Mouse (Mus musculus) right cerebral cortex, adult 2 months (tissue): ENCODE measurements at regions not wholly inside any gene's neighbourhood (a gene's known extent, or its start where the extent isn't known, plus 50 kb on each side); places are given as distances from the start of the nearest gene placed in this dataset.

ENCODE experiments used
- DNase-seq, 2 experiments: peaks; one replicate each; pipeline ENCODE4 v3.0.0; 2021 to 2022; ENCODE audit warnings: low spot score in 2 of 2

DNA sequence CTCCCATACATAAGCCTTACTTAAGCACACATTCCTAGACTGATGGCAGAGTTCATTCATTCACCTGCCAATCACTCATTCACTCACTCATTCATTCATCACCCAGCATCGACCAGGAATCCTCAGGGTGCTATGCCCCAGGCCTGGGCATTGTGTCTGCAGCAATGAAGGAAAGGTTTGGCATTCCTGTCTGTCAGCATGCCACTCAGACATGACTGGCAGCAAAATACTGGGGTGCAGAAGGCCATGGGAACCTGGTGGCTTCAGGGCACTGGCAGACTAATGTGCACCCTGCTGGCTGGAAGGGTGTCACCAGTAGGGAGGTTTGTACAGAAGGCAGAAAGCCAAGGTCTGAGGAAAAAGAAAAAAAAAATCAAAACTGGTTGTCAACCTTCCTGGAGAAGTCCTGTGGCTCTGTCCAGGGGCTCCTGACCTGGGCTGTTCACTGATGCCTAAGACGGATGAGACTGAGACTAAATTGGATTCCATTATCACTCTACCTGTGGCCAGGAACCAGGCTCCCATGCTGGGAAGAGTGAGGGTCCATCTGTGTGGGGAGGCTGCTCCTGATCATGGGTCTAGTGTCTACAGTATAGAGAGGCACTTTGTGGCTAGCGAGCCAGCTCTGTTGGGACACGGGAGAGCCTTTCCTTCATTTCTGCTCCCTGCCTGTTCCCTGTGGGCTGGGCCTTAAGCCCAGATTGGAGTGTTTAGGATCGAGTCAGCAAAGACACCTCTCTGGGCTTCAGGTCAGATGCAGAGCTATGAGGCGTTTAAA, 104.1 kb downstream of the Cstad start:
- DNase-seq: no peak

DNA sequence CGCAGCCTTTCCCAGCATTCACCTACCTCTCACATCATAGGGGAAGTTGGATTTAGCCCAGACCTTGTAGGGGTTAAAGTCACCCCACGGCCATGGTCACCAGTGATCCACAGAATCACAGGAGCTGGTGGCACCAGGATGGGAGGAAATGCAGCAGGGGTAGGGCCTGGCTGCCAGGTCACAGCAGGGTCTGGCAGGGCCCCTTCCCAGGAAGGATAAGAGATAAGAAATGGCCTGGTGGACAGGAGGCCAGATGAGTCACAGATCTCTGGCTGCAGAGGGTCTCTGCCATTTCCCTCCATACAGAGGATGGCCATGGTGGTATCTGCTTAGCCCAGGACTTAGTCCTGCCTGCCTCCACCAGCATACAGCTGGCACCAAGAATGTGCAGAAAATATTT, 103.0 kb downstream of the Cstad start:
- no peak for DNase-seq

DNA sequence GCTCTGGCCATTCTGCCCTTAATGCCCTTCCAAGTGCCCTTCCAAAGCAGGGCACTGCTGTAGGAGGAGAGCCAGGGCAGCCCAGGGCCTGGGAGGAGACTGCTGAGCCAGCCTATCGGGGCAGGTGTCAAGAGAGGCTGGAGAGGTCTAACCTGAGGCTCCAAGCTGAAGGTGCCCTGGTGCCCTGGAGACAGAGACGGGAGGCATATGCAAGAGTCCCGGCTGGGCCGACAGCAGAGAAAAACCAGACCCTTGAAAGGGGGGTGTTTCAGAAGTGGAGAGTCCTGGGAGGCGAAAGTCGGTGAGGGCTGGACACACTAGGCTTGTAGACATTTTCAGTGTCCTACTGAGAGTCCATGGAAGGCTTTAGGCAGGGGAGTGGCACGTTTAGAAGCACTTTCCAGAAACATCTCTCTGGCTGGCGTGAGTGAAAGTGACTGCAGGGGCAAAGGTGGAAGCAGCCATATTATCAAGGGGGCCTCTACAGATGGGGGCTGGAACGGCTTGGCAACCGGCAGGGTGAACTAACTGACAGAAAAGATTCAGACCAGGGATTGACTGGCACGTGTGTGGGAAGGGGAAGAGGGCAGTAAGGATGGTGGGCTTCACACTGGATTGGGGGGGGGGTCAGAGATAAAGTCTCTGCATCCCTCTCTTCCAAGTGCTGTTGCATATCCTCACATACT, 101.1 kb downstream of the Cstad start:
- DNase-seq: no peak

DNA sequence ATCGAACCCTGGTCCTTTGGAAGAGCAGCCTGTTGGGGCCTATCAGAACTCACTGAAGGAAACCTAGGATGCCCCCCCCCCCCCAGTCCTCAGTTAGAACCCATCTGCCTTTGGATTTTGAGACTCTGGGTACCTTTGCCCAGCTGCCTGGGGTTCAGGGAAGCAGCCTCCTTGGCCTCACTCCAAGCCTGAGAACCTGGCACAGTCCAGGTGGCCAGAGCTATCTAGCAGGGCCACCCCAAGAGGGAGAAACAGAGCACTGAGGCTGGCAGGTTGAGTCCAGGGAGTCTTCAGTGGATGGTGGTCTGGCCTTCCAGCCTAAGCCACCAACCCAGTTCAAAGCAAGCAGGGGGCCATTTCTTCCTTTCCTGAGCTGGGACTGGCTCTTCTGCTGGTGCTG, 100.2 kb downstream of the Cstad start:
- DNase-seq: no peak

DNA sequence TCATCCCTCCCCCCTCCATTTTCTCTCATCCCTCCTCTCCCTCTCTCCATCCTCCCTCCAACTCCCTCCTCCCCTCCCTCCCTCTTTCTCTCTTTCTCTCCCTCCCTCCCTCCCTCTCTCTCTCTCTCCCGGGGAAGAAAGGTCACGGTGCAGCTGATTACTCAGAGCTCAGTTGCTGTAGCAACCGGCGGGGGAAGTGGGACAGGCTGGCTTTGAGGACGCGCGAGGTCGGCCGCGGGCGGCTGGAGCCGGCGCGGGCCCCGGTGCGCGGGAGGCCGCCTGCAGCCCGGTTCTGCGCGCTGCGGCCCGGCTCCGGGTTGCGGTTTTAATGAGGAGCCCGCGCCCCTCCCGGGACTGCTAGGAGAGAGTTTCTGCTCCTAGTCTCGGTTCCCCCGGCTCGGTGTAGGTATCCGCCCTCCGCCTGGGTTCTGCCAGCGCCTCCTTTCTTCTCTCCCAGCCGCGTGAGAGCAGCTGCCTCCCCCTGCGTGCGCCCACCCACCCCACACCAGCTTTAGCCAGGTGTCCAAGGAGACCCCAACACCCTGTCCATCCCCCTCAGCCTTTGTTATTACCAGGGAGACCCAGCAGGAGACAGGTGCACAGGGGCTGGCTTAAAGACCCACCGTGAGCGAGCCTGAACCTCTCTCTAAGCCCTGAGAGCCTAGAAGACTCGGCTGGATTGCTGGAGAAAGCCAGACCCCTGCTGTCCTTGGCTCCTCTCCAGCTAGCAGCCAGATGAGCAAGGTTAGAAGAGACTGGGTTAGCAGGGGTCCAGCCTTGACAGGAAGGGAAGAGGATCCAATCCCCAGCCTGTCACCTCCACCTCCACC, 98.6 kb downstream of the Cstad start:
- peak; percentile 86 to 88 for DNase-seq

DNA sequence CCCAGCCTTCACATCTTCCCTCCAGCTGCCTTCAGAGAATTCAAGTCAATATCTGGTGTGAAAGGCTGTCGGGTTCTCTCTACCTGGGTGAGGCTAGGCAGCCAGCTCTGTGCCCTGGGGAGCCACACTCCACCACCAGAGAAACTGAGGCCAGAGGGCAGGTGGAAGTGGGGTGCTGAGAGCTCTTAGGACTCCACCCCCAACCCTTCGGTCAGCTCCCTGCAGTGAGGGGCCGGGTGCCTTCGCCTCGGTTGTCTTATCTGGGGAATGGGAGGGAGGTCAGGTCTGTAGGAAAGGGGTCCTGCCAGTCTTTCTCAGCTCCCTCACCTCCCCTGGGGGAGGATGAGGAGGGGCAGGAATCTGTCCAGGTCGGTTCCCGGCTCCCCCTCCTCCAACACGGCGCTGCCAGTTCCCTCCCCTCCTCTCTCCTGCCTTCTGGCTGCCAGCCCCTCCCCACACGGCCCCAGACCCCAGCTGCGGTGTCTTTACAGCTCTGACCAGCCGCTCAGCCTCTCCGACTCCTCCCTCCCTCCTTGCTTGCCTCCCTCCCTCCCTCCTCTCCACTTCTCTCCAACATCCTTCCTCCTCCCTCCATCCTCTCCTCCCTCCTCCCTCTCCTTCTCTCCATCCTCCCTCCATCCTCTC, 97.8 kb downstream of the Cstad start:
- DNase-seq: no peak

DNA sequence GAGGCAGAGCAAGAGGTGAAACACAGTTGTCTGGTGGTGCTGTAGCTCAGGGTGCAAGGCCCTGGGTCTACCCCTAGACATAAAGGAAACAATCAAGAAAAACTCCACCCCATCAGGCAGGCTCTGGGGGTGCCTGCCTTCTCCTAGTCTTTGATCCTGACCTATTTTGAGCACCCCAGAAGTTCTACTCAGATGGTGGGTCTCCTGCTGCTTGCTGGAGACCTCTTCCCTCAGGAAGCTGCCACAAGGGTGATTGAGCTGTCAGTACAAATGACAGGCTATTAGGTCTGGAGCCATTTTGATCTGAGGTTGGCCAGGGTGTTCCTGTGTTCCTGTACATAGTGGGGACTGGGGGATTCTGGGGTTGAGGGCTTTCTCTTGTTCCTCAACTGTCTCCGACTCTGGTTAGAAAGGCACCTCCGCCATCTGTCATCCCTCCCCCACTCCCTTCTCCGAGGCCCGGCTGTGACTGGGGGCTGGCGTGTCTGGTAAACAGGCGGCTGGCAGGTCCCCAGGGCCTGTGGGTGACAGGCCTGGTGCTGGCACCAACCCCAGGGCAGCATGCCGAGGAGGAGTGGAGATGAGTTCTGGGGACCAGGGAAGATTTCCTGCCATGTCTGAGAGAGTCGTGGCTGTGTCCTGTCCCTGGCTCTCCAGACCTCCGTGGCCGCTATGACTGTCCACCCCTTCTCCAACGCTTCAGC, 97.2 kb downstream of the Cstad start:
- peak; percentile 89 to 90 for DNase-seq

DNA sequence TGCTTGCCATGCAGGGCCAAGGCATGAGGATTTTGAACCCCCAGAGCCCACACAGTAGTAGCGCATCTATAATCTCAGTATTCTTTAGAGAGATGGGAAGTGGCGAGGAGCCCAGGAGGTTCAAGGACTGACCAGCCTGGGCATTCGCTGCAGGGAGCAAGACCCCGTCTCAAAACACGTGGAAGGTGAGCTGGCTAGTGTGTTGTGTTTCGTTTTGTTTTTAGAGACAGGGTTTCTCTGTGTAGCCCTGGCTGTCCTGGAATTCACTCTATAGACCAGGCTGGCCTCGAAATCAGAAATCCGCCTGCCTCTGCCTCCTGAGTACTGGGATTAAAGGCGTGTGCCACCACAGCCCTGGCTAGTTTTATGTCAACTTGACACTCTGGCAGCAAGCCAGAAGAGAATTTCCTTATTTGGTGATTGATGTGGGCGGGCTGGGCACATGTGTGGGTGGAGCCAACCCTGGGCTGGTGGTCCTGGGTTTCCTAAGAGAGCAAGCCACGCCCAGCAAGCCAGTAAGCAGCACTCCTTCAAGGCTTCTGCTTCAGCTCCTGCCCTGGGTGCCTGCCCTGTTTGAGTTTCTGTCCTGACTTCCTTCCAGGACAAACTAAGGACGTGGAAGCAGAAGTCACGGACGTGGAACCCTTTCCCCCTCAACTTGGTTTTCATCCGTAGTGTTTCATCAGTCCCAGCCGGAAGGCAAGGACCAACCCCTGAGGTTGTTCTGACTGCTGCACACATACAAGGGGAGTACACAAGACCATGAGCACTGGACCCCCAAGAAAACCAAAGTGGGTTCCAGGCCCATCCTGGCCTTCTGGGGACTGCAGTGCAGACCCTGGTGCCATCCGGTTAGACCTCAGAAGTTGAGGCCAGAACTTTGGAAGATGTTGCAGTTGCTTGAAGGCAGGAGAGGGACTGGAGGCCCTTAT, 96.4 kb downstream of the Cstad start:
- no peak for DNase-seq

DNA sequence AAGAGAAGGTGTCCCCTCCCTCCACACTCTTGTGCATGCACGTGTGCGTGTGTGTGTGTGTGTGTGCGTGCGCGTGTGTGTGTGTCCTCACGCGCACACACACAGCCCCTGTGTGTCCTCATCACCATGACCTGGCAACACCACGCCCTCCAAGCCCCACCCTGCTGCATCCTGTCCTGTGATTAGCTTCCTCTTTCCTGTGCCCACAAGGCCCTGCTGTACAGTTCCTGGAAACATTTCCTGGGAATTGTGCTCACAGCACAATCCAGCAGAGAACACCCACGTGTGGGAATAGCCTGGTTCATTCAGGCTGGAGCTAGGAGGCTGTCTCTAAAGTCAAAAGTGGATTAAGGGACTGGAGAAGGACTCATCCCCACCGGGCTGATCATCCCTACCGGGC, 95.5 kb downstream of the Cstad start:
- no peak for DNase-seq

DNA sequence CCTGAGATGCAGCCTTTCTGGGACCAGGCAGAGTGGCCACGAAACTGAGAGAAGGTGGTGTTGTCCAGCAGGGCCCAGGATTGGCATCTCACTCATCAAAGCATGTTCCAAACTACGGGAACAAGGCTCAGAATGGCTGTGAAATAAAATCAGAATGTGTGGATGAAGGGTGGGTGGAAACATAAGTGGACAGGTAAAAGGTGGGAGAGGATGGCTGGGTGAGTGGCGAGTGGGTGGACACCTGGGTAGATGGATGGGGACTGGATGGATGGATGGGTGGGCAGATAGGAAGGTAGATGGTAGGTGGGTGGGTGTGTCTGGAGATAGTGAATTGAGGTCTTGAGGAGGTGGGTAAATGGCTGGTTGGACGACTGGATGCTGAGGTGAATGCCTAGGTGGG, 93.6 kb downstream of the Cstad start:
- DNase-seq: no peak

DNA sequence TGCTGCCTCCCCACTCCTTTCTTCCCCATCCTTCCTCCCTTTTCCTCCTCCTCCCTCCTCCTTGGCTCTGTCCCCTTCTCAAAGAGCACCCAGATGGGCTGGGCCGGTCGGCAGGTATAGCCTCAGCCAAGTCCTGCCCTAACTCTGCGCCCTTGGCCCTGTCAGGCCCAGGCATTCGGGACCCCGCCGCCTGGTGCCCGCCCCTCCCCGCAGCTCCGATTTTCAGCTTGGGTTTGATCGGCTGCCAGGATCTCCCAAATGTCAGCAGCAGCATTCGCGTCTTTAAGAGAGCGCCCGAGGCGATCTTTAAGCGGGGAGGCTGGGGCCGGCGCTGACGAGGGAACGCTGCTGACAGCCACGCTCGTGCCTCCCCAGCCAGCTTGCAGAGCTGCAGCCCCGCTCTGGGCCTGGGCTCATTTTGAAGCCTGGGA, 92.3 kb downstream of the Cstad start:
- DNase-seq: peak; percentile 61 to 62

DNA sequence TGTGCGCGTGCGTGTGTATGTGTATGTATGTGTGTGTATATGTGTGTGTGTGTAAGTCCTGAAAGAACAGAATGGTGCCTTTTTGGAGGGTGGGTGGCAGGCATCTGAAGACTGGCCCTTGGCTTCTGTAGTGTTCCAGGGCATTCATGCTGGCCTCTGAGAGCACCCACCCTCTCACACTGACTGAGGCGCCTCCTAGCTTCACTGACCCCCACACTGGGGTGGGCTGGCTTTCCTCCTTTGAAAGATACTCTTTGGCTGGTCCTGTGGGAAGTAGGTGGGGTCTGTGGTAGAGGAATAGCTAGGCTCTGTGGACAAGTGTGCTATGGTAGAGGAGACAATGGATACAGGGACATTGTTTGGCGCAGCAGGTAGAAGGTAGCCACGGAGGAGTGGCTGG, 91.5 kb downstream of the Cstad start:
- DNase-seq: no peak

DNA sequence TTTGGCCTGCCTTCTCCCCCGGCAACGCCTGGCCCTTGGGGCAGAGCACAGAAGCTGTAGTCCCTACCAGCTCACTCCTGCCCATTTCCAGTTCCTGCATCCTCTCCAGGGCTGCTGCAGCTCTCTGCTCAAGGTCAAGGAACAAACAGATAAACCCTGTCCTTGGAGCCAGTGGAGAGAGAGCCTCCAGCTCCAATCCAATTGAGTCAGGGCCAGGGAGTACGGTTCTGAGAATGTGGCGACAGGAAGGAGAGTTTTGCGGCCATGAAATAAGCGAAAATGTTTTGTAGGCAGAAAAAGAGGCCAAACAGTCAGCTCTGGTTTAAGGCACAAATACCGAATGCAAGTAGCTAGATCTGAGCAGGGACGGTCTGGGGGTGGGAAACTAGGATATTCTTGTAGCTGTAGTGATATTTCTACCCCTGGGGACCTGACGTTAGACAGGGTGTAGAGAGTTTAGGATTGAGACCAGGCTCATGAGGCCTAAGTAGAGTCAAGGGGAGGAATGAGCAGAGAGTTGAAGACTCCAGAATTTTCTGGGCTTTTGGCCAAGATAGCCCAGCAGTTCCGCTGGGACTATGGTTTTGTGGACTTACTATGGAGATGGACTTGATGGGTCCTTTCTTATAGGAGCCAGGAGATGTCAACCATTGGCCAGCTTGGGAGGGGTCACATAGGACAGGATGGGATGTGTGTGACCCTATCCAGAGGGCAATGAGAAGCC, 90.5 kb downstream of the Cstad start:
- DNase-seq: no peak

DNA sequence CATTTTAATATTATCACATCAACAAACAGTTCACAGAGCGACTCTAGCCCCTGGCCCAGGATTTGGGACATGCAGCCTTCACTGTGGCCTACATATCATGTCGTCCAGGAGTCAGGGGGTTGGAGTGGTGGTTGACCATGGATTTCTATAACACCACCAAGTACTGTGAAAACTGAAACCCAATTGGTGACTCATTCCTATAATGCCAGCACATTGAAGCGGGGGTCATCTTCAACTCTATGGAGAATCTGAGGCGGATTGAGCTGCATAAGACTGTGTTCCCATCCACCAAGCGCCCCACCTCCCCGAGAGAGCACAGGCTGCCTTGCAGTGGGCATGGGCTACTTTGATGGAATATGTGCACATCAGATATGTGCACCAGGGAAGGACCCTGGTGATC, 89.6 kb downstream of the Cstad start:
- no peak for DNase-seq

DNA sequence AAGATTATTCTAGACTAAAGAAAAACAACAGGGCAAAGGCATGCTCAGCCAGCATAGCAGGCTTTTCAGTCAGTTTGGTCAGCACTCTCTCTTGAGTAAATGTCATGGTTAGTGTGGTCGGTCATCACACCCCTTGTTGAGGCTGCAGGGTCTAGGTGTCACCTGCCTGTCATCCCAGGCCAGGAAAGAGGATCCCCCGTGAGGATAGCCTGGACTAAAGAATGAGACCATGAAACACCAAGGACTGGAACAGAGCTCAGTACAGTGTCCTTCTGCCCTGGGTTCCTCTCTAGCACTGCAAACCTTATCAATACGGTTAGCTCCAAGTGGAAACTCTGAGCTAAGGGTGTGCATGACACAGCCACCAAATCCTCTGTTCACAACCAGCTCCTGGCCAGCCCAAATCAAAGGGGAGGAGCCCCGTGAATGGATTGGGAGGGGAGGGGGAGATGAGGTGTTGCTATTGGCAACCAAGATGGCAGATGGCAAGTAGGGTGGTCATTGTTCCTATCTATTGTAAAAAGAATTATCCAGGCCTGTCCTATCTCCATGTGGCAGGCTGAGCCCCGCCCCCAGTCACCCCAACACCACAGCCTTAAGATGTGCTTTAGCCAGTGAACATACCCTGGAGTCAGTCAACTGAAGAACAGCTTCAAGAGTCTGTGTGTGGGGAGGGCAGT, 87.4 kb downstream of the Cstad start:
- no peak for DNase-seq

DNA sequence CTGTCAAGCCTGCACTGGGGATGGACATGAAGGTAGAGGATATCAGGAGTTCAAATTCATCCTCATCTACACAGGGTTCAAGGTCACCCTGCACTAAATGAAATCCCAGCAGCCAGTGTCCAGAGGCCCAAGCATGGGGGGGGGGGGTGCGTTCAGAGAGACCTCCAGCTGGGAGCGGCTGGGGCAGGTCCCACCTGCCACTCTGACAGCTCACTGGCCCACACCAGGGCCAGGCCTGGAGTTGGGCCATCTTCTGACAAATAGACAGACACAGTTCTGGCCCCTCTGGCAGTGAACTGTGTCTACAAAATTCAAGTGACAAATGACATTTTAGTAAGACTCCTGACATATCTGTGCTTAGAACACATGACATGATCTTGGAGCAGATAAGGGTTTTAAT, 86.8 kb downstream of the Cstad start:
- DNase-seq: no peak

DNA sequence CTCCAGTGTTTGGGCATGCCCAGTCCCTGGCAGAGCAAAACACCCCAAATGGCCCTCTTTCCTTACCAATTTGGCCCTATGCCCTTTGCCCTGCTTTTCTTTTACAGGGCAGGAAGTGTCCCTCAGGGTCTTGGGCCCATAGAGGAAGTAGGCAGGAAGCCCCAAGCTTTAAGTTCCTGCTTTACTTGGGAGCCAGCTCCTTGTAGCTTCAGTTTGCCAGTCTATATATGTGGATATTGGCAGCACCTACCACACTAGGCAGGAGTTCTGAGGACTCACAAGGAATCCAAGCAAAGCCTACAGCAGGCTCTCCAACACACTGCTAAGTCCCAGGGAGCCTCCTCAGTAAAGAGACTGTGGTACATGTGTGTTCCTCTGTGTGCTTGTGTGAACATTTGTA, 84.2 kb downstream of the Cstad start:
- no peak for DNase-seq

DNA sequence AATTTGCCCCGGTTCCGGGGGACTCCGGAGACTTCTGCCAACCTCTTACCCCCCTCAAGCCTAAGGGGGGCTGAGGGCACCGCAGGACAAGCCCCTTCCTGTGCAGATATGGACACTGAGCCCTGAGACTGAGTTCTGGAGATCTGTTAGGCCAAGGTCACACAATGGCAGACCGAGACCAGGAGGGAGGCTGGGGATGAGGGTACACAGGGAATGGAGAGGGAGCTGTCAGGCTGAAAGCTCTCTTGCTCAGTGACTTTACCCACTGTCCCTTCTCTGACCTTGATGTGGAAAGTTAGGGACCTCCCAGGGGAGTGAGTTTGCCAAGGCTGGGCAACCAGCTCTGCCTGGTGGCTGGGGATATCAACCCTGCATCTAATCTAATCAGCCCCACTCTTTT, 82.7 kb downstream of the Cstad start:
- DNase-seq: no peak

DNA sequence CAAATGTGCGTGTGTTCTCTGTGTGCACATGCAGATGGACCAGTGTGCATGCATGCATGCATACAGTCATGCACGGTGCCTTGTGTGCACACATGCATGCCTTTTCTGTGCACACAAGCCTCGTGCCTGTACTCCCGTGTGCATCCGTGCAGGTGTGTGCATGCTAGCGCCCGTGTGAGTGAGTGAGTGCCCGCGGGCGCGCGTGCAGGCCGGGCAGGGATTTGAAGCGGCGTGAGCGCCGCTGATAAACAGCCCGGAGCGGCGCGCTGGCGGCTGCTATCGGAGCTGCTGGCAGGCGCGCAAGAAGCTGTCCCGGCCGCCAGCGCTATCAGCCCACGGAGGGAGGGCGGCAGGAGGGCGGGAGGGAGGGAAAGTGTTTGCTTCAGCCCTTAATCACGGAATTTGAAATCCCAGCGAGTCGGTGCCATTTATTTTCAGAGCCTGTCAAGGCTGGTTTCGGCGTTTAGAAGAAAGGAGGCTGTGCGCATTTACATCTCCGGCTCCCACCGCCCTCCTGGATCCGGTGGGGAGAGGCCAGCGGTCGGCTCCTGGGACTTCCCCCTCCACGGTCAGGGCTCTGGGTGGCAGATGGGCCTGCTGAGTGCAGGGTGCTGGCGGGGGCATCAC, 82.1 kb downstream of the Cstad start:
- DNase-seq: peak; percentile 72 to 82
